8 mouse cellular contexts compared by ENCODE assay signal in the genomic region with DNA sequence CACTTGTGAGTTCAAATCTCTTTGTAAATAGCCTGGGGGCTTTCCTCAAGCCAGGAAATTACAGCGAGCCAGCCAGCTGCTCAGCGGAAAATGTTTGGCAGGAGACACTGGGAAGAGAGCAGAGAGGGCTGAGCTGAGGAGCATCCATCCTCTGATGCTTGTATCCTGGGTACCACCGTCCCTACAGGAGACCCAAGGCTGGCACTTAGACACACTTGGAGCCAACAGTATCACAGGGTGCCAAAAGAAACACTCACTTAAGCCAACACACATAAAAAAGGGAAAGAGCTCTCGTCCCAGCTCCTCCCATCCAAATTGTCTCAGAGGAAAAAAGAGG. TPM values are rescaled to one million over a fixed set of nuclear protein-coding genes. Genes with fewer than 3 reads are reported as not detected.
DNase-seq lines count a peak whose midpoint lies in the region; ATAC-seq and TF ChIP-seq lines count a peak whose summit lies in the region.
"Had no signal": no experiment of that assay in that cellular context is flagged by ENCODE, and none has a peak within 500 bp of the region (broad histone marks: within the 10 kb centered on the region; RNA-seq: fewer than 3 reads in every experiment).

No protein-coding gene starts in this region.

- no peaks in the 10 kb centered on the region for H3K36me3 ChIP-seq in embryonic facial prominence, embryonic 13.5 days
- no peaks in the 10 kb centered on the region for H3K36me3 ChIP-seq in hindbrain, embryonic 14.5 days (replicated peaks; ENCODE audit: control insufficient read depth, insufficient read depth)
- H3K36me3 ChIP-seq in neural tube, embryonic 12.5 days = no peaks in the 10 kb centered on the region

- WGBS in embryonic facial prominence, embryonic 13.5 days = 2% methylated on average over 4 of the region's 4 CpGs
- whole genome bisulfite sequencing in hindbrain, embryonic 14.5 days = 1% methylated on average over 4 of the region's 4 CpGs
- WGBS in neural tube, embryonic 12.5 days = 2% methylated on average over 4 of the region's 4 CpGs

- peak in 1 of 2 experiments; percentile 20 for DNase-seq in layer of hippocampus, adult 2 months (ENCODE audit: low spot score in 2 of 2)
- DNase-seq in layer of hippocampus, adult 8-10 months (ENCODE audit: low spot score in 2 of 2) = no peak
- DNase-seq in hindbrain, embryonic 14.5 days (ENCODE audit: low spot score) = no peak
- DNase-seq in spleen, postnatal 14 days (ENCODE audit: low spot score in 2 of 2) = no peak
- DNase-seq: gastrocnemius, postnatal 36 days had no signal

- ATAC-seq in embryonic facial prominence, embryonic 13.5 days (ENCODE audit: insufficient number of reproducible peaks, insufficient read depth, low FRiP score, low TSS enrichment, low read depth) = no peak
- ATAC-seq in hindbrain, embryonic 14.5 days (ENCODE audit: low FRiP score) = peak; percentile 38; the same call in 1 of the 2 replicates
- peak; percentile 27; the same call in 1 of the 2 replicates for ATAC-seq in neural tube, embryonic 12.5 days (ENCODE audit: low FRiP score, low read depth)
- no peak for ATAC-seq in inflammation-experienced regulatory T-cells, adult 6 months

- H3K4me1 ChIP-seq in embryonic facial prominence, embryonic 13.5 days = peaks cover 10% of the 10 kb centered on the region; the same call in 1 of the 2 replicates
- H3K4me1 ChIP-seq in hindbrain, embryonic 14.5 days (replicated peaks; ENCODE audit: control insufficient read depth, insufficient read depth, low read length) = no peaks in the 10 kb centered on the region; the same call in 1 of the 2 replicates
- H3K4me1 ChIP-seq in neural tube, embryonic 12.5 days = peaks cover 4% of the 10 kb centered on the region; the same call in 1 of the 2 replicates

- no peak for TF ChIP-seq CTCF in layer of hippocampus, adult 2 months (conservative IDR thresholded peaks at IDR 0.05)

- no peaks in the 10 kb centered on the region for H3K9me3 ChIP-seq in embryonic facial prominence, embryonic 13.5 days
- H3K9me3 ChIP-seq in hindbrain, embryonic 14.5 days (ENCODE audit: control insufficient read depth, low read length) = no peaks in the 10 kb centered on the region
- no peaks in the 10 kb centered on the region for H3K9me3 ChIP-seq in neural tube, embryonic 12.5 days

- peak overlapping the region; percentile 64 for H3K4me3 ChIP-seq in layer of hippocampus, adult 2 months
- H3K4me3 ChIP-seq in embryonic facial prominence, embryonic 13.5 days = peak overlapping the region; percentile 45
- H3K4me3 ChIP-seq in hindbrain, embryonic 14.5 days (replicated peaks; ENCODE audit: low read length) = peak overlapping the region; percentile 41
- peak overlapping the region; percentile 48 for H3K4me3 ChIP-seq in neural tube, embryonic 12.5 days

- H3K27ac ChIP-seq in layer of hippocampus, adult 2 months = peak overlapping the region; percentile 81
- H3K27ac ChIP-seq in embryonic facial prominence, embryonic 13.5 days = no peak overlapping the region
- peak overlapping the region; percentile 46 for H3K27ac ChIP-seq in hindbrain, embryonic 14.5 days
- H3K27ac ChIP-seq in neural tube, embryonic 12.5 days = no peak overlapping the region

- H3K4me2 ChIP-seq in embryonic facial prominence, embryonic 13.5 days = peak overlapping the region; percentile 81
- H3K4me2 ChIP-seq in hindbrain, embryonic 14.5 days (replicated peaks) = peak overlapping the region; percentile 75
- H3K4me2 ChIP-seq in neural tube, embryonic 12.5 days (replicated peaks) = peak overlapping the region; percentile 90

- H3K27me3 ChIP-seq in embryonic facial prominence, embryonic 13.5 days = peaks cover 25% of the 10 kb centered on the region
- no peaks in the 10 kb centered on the region for H3K27me3 ChIP-seq in hindbrain, embryonic 14.5 days (ENCODE audit: control insufficient read depth, insufficient read depth, low read length)
- H3K27me3 ChIP-seq in neural tube, embryonic 12.5 days (replicated peaks) = no peaks in the 10 kb centered on the region

- H3K9ac ChIP-seq in embryonic facial prominence, embryonic 13.5 days = peak overlapping the region; percentile 64
- H3K9ac ChIP-seq in hindbrain, embryonic 14.5 days = peak overlapping the region; percentile 55
- peak overlapping the region; percentile 47 for H3K9ac ChIP-seq in neural tube, embryonic 12.5 days

RNA-seq across cellular contexts. Expression of a gene that starts 0.8 kb away (rescaled TPM):
- 10 to 100 TPM; 39.8 to 49.8 TPM for total RNA-seq in layer of hippocampus, adult 2 months (2021)
- 10 to 100 TPM; 33.8 to 43.5 (median 37.8) TPM for total RNA-seq in layer of hippocampus, adult 8-10 months (2022)
- polyA plus RNA-seq in embryonic facial prominence, embryonic 13.5 days (2015; fragmentation: Nextera tagmentation; extraction: Ambion mirVana) = 1.8 and 2.3 TPM in 2 replicates
- 23.1 and 27.5 TPM in 2 replicates for polyA plus RNA-seq in hindbrain, embryonic 14.5 days (2014; fragmentation: Nextera tagmentation; extraction: Ambion mirVana)
- polyA plus RNA-seq in neural tube, embryonic 12.5 days (2016; fragmentation: Nextera tagmentation; extraction: Ambion mirVana) = 11.5 and 12.3 TPM in 2 replicates
- polyA plus RNA-seq in inflammation-experienced regulatory T-cells, adult 6 months (2017; shearing (Covaris generic)) = not detected
- total RNA-seq: gastrocnemius, postnatal 36 days had no signal

Comparison
In these comparisons a context has a peak if more than half of its experiments do, and no peak if none do; other contexts are left out.
1. H3K27ac ChIP-seq: peak in layer of hippocampus, adult 2 months (single experiment) and hindbrain, embryonic 14.5 days (single experiment); none in embryonic facial prominence, embryonic 13.5 days (single experiment) and neural tube, embryonic 12.5 days (single experiment).
2. ATAC-seq: peak in hindbrain, embryonic 14.5 days (single experiment) and neural tube, embryonic 12.5 days (single experiment); none in embryonic facial prominence, embryonic 13.5 days (single experiment) and inflammation-experienced regulatory T-cells, adult 6 months (single experiment).
3. Peak in every context shown above with its lines, with median percentiles within 50 percentile points of each other: H3K4me3 ChIP-seq, H3K4me2 ChIP-seq and H3K9ac ChIP-seq.